Mouse (Mus musculus) megakaryocyte, embryonic 14.5 days (primary cell): Measurements from ENCODE around the gene Cmklr1. TPM values are rescaled to one million over a fixed set of nuclear protein-coding genes. Genes with fewer than 3 reads are reported as not detected.

Source experiments
- H3K27me3 ChIP-seq: replicated peaks from 2 replicates; pipeline ENCODE3; 2012; ENCODE audit warnings: inconsistent platforms
- H3K36me3 ChIP-seq: replicated peaks from 2 replicates; pipeline ENCODE3; 2012; ENCODE audit warnings: low read length, inconsistent platforms, mixed read lengths
- H3K4me1 ChIP-seq: 2 replicates; pipeline ENCODE4 v1.6.1; 2012; ENCODE audit warnings: inconsistent platforms
- H3K4me3 ChIP-seq: replicated peaks from 2 replicates; pipeline ENCODE3; 2012; ENCODE audit warnings: moderate library complexity, mild to moderate bottlenecking, inconsistent platforms
- H3K9me3 ChIP-seq: 2 replicates; pipeline ENCODE4 v1.6.1; 2012; ENCODE audit warnings: inconsistent platforms
- FLI1 ChIP-seq: IDR thresholded peaks from 2 replicates; pipeline ENCODE4 v1.6.1; 2012; ENCODE audit warnings: low read length, inconsistent platforms, mixed read lengths
- GATA1 ChIP-seq: IDR thresholded peaks from 3 replicates; pipeline ENCODE4 v1.6.1; 2012; ENCODE audit warnings: mixed read lengths, low read length, inconsistent platforms, borderline replicate concordance
- polyA plus RNA-seq: library from polyadenylated mRNA; stranded (reverse); fragments of >175 nt; gene quantifications from 2 replicates; pipeline ENCODE4 v1.2.3, GENCODE M21; 2012; ENCODE audit warnings: low replicate concordance; ENCODE audit not compliant: insufficient read depth

Cmklr1 gene
- polyA plus RNA-seq, 1 experiment: 4.3 TPM

GRCm38 (mm10) chr5:113635861-113636565 lies 14.2 kb downstream of the Cmklr1 start:
- peaks cover 20% of the 10 kb centered on the region for H3K4me1 ChIP-seq
- H3K9me3 ChIP-seq: no peaks in the 10 kb centered on the region
- TF ChIP-seq GATA1 (no peak), FLI1 (no peak)
- no peak overlapping the region for H3K4me3 ChIP-seq
- H3K27me3 ChIP-seq: peaks cover 81% of the 10 kb centered on the region
- no peaks in the 10 kb centered on the region for H3K36me3 ChIP-seq

GRCm38 (mm10) chr5:113634887-113635610 lies 15.2 kb downstream of the Cmklr1 start:
- Histone ChIP-seq H3K4me1 (peaks cover 11% of the 10 kb centered on the region), H3K36me3 (no peaks in the 10 kb centered on the region), H3K4me3 (no peak overlapping the region), H3K9me3 (no peaks in the 10 kb centered on the region), H3K27me3 (peaks cover 84% of the 10 kb centered on the region)
- TF ChIP-seq FLI1 (no peak), GATA1 (no peak)

- Histone ChIP-seq H3K9me3 (no peaks in the 10 kb centered on the region), H3K36me3 (no peaks in the 10 kb centered on the region), H3K4me3 (no peak overlapping the region), H3K4me1 (peaks cover 2% of the 10 kb centered on the region; the same call in 1 of the 2 replicates), H3K27me3 (peaks cover 81% of the 10 kb centered on the region)
- TF ChIP-seq GATA1: no peak
- no peak for TF ChIP-seq FLI1
Observed at GRCm38 (mm10) chr5:113634024-113634651, 16.1 kb downstream of the Cmklr1 start.

GRCm38 (mm10) chr5:113633037-113633714 lies 17.1 kb downstream of the Cmklr1 start:
- Histone ChIP-seq H3K4me1 (peaks cover 3% of the 10 kb centered on the region), H3K4me3 (no peak overlapping the region), H3K36me3 (no peaks in the 10 kb centered on the region), H3K27me3 (peaks cover 79% of the 10 kb centered on the region), H3K9me3 (no peaks in the 10 kb centered on the region)
- TF ChIP-seq FLI1 (no peak), GATA1 (no peak)

- Histone ChIP-seq H3K4me1 (peaks cover 15% of the 10 kb centered on the region), H3K27me3 (peaks cover 84% of the 10 kb centered on the region), H3K36me3 (no peaks in the 10 kb centered on the region), H3K4me3 (no peak overlapping the region), H3K9me3 (no peaks in the 10 kb centered on the region)
- TF ChIP-seq GATA1 (no peak), FLI1 (no peak)
Observed at GRCm38 (mm10) chr5:113630116-113630515, 20.1 kb downstream of the Cmklr1 start.

GRCm38 (mm10) chr5:113629248-113629647 lies 21.0 kb downstream of the Cmklr1 start:
- H3K9me3 ChIP-seq: no peaks in the 10 kb centered on the region
- no peak overlapping the region for H3K4me3 ChIP-seq
- H3K27me3 ChIP-seq: peaks cover 83% of the 10 kb centered on the region

GRCm38 (mm10) chr5:113627820-113628437 lies 22.3 kb downstream of the Cmklr1 start:
- no peaks in the 10 kb centered on the region for H3K36me3 ChIP-seq
- TF ChIP-seq FLI1 (no peak), GATA1 (no peak)
- no peaks in the 10 kb centered on the region for H3K9me3 ChIP-seq
- H3K27me3 ChIP-seq: peaks cover 79% of the 10 kb centered on the region
- H3K4me3 ChIP-seq: peak overlapping the region; percentile 16
- H3K4me1 ChIP-seq: peaks cover 15% of the 10 kb centered on the region

More at GRCm38 (mm10) chr5:113629248-113629647, 21.0 kb downstream of the Cmklr1 start:
- TF ChIP-seq FLI1 (no peak), GATA1 (no peak)
- Histone ChIP-seq H3K36me3 (no peaks in the 10 kb centered on the region), H3K4me1 (peaks cover 15% of the 10 kb centered on the region)

- Histone ChIP-seq H3K4me3 (no peak overlapping the region), H3K36me3 (no peaks in the 10 kb centered on the region), H3K4me1 (peaks cover 15% of the 10 kb centered on the region), H3K9me3 (no peaks in the 10 kb centered on the region), H3K27me3 (peaks cover 75% of the 10 kb centered on the region)
- TF ChIP-seq GATA1: no peak
- TF ChIP-seq FLI1: no peak
Observed at GRCm38 (mm10) chr5:113626991-113627390, 23.2 kb downstream of the Cmklr1 start.

GRCm38 (mm10) chr5:113626352-113626751 lies 23.9 kb downstream of the Cmklr1 start:
- TF ChIP-seq FLI1 (no peak), GATA1 (no peak)
- H3K4me1 ChIP-seq: peaks cover 16% of the 10 kb centered on the region
- peaks cover 5% of the 10 kb centered on the region for H3K9me3 ChIP-seq
- no peaks in the 10 kb centered on the region for H3K36me3 ChIP-seq
- H3K4me3 ChIP-seq: no peak overlapping the region
- H3K27me3 ChIP-seq: peaks cover 72% of the 10 kb centered on the region
